Mouse (Mus musculus) bone marrow macrophage, adult 2 months (primary cell): ENCODE measurements around the gene Frmd4a. TPM values are rescaled to one million over a fixed set of nuclear protein-coding genes. Genes with fewer than 3 reads are reported as not detected.
A peak's percentile ranks its signal among the peaks of the same experiment; 100 is the strongest.

Source experiments
- H3K27ac ChIP-seq: 2 replicates; pipeline ENCODE4 v1.5.1; 2012; ENCODE audit warnings: low read depth, low read length; ENCODE audit not compliant: insufficient read depth
- H3K4me1 ChIP-seq: 2 replicates; pipeline ENCODE4 v1.6.1; 2012; ENCODE audit warnings: low read length; ENCODE audit not compliant: control insufficient read depth, insufficient read depth
- H3K4me3 ChIP-seq: 2 replicates; pipeline ENCODE4 v1.5.1; 2012; ENCODE audit warnings: mild to moderate bottlenecking, low read length, moderate library complexity; ENCODE audit not compliant: insufficient read depth
- CTCF ChIP-seq: IDR thresholded peaks from 2 replicates; pipeline ENCODE4 v1.5.1; 2012; ENCODE audit warnings: low read depth, mild to moderate bottlenecking, low read length, moderate library complexity
- POLR2A ChIP-seq: IDR thresholded peaks from 2 replicates; pipeline ENCODE4 v1.6.1; 2012; ENCODE audit warnings: mild to moderate bottlenecking, low read depth, low read length, borderline replicate concordance
- polyA plus RNA-seq: library from polyadenylated mRNA; stranded (reverse); fragments of >200 nt; gene quantifications from 2 replicates; pipeline ENCODE4 v1.2.4, GENCODE M21; 2012; ENCODE audit not compliant: missing spikeins, insufficient read depth, insufficient read length

Gene Frmd4a
- polyA plus RNA-seq, 1 experiment, result 29.7 TPM

- TF ChIP-seq POLR2A, result no peak
- Histone ChIP-seq H3K4me3 (no peak overlapping the region), H3K27ac (no peak overlapping the region)
Measured at GRCm38 (mm10) chr2:4592666-4593065, 575.1 kb downstream of the Frmd4a start.

GRCm38 (mm10) chr2:4593433-4593832 lies 575.9 kb downstream of the Frmd4a start:
- Histone ChIP-seq H3K4me1 (peaks cover 28% of the 10 kb centered on the region), H3K27ac (no peak overlapping the region), H3K4me3 (no peak overlapping the region)
- TF ChIP-seq CTCF (no peak), POLR2A (no peak)

More at GRCm38 (mm10) chr2:4592666-4593065, 575.1 kb downstream of the Frmd4a start:
- peaks cover 28% of the 10 kb centered on the region for H3K4me1 ChIP-seq

- Histone ChIP-seq H3K4me3 (no peak overlapping the region), H3K27ac (no peak overlapping the region), H3K4me1 (peaks cover 28% of the 10 kb centered on the region)
- TF ChIP-seq CTCF (no peak), POLR2A (no peak)
Measured at GRCm38 (mm10) chr2:4593878-4594387, 576.4 kb downstream of the Frmd4a start.

GRCm38 (mm10) chr2:4596992-4597391 lies 579.5 kb downstream of the Frmd4a start:
- TF ChIP-seq CTCF (no peak), POLR2A (no peak)
- Histone ChIP-seq H3K27ac (no peak overlapping the region), H3K4me1 (peaks cover 15% of the 10 kb centered on the region), H3K4me3 (no peak overlapping the region)

GRCm38 (mm10) chr2:4601034-4601890 lies 583.7 kb downstream of the Frmd4a start:
- no peak overlapping the region for H3K27ac ChIP-seq
- H3K4me3 ChIP-seq, result no peak overlapping the region
- no peaks in the 10 kb centered on the region for H3K4me1 ChIP-seq
- TF ChIP-seq POLR2A (no peak), CTCF (peak; percentile 42)

- Histone ChIP-seq H3K4me3 (no peak overlapping the region), H3K4me1 (no peaks in the 10 kb centered on the region), H3K27ac (no peak overlapping the region)
- TF ChIP-seq CTCF (no peak), POLR2A (no peak)
Measured at GRCm38 (mm10) chr2:4603361-4603945, 585.9 kb downstream of the Frmd4a start.

- TF ChIP-seq POLR2A (no peak), CTCF (no peak)
- H3K4me1 ChIP-seq, result no peaks in the 10 kb centered on the region
- H3K27ac ChIP-seq, result no peak overlapping the region
- no peak overlapping the region for H3K4me3 ChIP-seq
Measured at GRCm38 (mm10) chr2:4606559-4606958, 589.0 kb downstream of the Frmd4a start.

GRCm38 (mm10) chr2:4608253-4608652 lies 590.7 kb downstream of the Frmd4a start:
- Histone ChIP-seq H3K4me1 (no peaks in the 10 kb centered on the region), H3K4me3 (no peak overlapping the region), H3K27ac (no peak overlapping the region)
- TF ChIP-seq POLR2A, result no peak
- no peak for TF ChIP-seq CTCF

- Histone ChIP-seq H3K27ac (no peak overlapping the region), H3K4me3 (no peak overlapping the region), H3K4me1 (no peaks in the 10 kb centered on the region)
- TF ChIP-seq POLR2A, result no peak
- no peak for TF ChIP-seq CTCF
Measured at GRCm38 (mm10) chr2:4609433-4609832, 591.9 kb downstream of the Frmd4a start.

- Histone ChIP-seq H3K27ac (no peak overlapping the region), H3K4me1 (no peaks in the 10 kb centered on the region), H3K4me3 (no peak overlapping the region)
- TF ChIP-seq POLR2A (no peak), CTCF (no peak)
Measured at GRCm38 (mm10) chr2:4611295-4611694, 593.8 kb downstream of the Frmd4a start.
